Mouse (Mus musculus) liver, embryonic 16.5 days (tissue): ENCODE data around the gene Spag7. TPM values are rescaled to one million over a fixed set of nuclear protein-coding genes. Genes with fewer than 3 reads are reported as not detected.

ENCODE experiments used
- ATAC-seq: fragments of 200-750 bp; cut with Nextera tagmentation; 2 replicates; pipeline ENCODE4 v1.8.0; 2017; ENCODE audit warnings: low read depth, mild to moderate bottlenecking, moderate number of reproducible peaks, moderate library complexity
- H3K27ac ChIP-seq: fragments of 300-500 bp; sonication (generic); 2 replicates; pipeline ENCODE4 v1.5.1; 2014; ENCODE audit warnings: mild to moderate bottlenecking, low read length
- H3K27me3 ChIP-seq: fragments of 300-500 bp; sonication (generic); 2 replicates; pipeline ENCODE4 v1.6.1; 2014; ENCODE audit warnings: low read depth, low read length, mixed read lengths; ENCODE audit not compliant: control insufficient read depth, insufficient read depth
- H3K36me3 ChIP-seq: fragments of 300-500 bp; sonication (generic); 2 replicates; pipeline ENCODE4 v1.6.1; 2014; ENCODE audit warnings: mild to moderate bottlenecking; ENCODE audit not compliant: control insufficient read depth, insufficient read depth
- H3K4me1 ChIP-seq: fragments of 300-500 bp; sonication (generic); 2 replicates; pipeline ENCODE4 v1.6.1; 2014; ENCODE audit warnings: low read depth, low read length, mixed read lengths; ENCODE audit not compliant: control insufficient read depth
- H3K4me2 ChIP-seq: fragments of 300-500 bp; sonication (generic); 2 replicates; pipeline ENCODE4 v1.6.1; 2014; ENCODE audit warnings: low read depth, low read length, mixed read lengths
- H3K4me3 ChIP-seq: fragments of 300-500 bp; sonication (generic); 2 replicates; pipeline ENCODE4 v1.5.1; 2014; ENCODE audit warnings: low read depth, mild to moderate bottlenecking, low read length
- H3K9ac ChIP-seq: fragments of 300-500 bp; sonication (generic); 2 replicates; pipeline ENCODE4 v1.6.1; 2014; ENCODE audit warnings: low read depth, low read length
- H3K9me3 ChIP-seq: fragments of 300-500 bp; sonication (generic); replicated peaks from 2 replicates; pipeline ENCODE4 v1.6.1; 2016; ENCODE audit warnings: low read length; ENCODE audit not compliant: control insufficient read depth
- WGBS: fragments of 180-500 bp; shearing (Covaris S2); extraction: QIAGEN DNeasy Blood & Tissue Kit; methylation state at CpG from one replicate; pipeline ENCODE4 v1.1.7; 2014; ENCODE audit not compliant: insufficient replicate concordance; 5-methylcytosine and 5-hydroxymethylcytosine counted together
- polyA plus RNA-seq: library from polyadenylated mRNA; unstranded; fragments of >200 nt; fragmentation: Nextera tagmentation; extraction: Ambion mirVana; gene quantifications from 2 replicates; pipeline ENCODE4 v1.2.1, GENCODE M21; 2015

Spag7 gene
- polyA plus RNA-seq, 1 experiment from 2014 or later = 57.5 TPM

DNA sequence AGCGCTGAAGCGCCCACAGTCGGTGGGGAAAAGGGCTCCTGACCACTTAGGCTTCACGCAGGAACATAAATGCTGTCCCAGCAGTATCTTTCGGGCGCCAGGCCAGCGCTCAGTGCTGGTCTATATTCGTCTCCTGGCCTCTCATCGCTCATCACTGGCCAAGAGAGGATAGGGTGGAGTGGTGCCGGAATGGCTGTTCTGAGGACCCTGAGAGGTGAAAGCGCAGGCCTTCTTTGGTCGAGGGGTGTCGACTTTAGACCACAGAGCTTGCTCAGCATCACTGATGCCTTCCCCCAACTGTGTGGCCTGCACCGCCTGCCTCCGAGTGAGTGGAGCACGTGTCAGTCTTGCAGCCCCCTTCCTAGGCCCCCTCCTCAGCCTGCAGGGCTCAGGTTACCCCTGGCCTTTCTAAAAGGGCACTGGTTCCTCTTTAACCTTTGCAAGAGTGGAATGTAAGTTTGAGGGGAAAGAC lies 12.7 kb downstream of the Spag7 start:
- no peaks in the 10 kb centered on the region for H3K9me3 ChIP-seq
- H3K4me2 ChIP-seq = peak overlapping the region; percentile 92
- peak overlapping the region; percentile 99 for H3K4me3 ChIP-seq
- H3K27me3 ChIP-seq = peaks cover 2% of the 10 kb centered on the region; the same call in 1 of the 2 replicates
- no peak for ATAC-seq
- H3K36me3 ChIP-seq = peaks cover 12% of the 10 kb centered on the region
- H3K9ac ChIP-seq = peak overlapping the region; percentile 100; the same call in 1 of the 2 replicates
- 25% methylated on average over 16 of the region's 16 CpGs for WGBS
- H3K27ac ChIP-seq = peak overlapping the region; percentile 2; the same call in 1 of the 2 replicates
- H3K4me1 ChIP-seq = peaks cover 36% of the 10 kb centered on the region

DNA sequence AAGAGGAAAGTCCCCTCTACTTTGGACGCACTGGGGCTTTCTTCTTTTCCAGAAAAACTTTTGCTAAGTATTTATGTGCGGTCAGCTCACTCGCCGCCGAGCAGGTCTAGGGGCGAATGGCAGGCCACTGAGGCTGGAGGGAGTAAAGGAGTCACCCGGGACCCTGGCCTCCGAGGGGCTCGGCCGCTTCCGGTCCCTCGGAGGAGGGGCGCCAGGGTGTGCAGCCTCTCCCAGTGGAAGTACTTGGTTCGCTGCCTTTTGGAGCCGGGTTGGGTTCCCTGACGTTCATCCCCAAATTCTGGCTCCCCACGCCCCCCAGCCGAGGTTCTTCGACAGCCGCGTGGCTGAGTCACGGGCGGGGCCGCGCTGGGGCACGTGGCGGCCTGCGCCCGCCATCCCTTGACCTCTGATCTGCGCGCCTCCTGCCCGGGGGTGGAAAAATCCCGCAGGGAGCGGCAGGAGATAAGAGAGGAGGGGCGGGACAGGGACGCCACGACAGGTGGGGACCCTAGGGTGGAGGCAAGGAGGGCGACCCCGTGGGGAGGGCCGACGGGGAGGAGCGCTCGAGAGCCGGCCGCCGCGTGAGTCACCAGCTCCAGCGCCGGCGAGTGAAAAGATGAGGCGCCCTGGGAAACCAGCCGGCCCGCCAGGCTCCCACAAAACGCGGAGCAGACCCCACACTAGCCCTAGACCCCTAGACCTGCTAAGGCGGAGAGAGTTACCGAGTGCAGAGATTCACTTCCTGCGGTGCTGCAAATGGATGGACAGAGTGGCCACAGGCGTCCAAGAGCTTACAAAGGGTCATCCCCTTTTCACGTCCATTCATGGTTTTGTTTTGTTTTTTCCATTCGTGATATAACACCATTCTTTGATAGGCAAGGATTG lies 13.4 kb downstream of the Spag7 start:
- Histone ChIP-seq H3K9me3 (no peaks in the 10 kb centered on the region), H3K4me3 (peak overlapping the region; percentile 99), H3K36me3 (peaks cover 19% of the 10 kb centered on the region), H3K27ac (peak overlapping the region; percentile 99), H3K27me3 (peaks cover 2% of the 10 kb centered on the region; the same call in 1 of the 2 replicates), H3K4me1 (peaks cover 43% of the 10 kb centered on the region), H3K9ac (peak overlapping the region; percentile 100), H3K4me2 (peak overlapping the region; percentile 92)
- WGBS = under 1% methylated on average over 61 of the region's 61 CpGs
- ATAC-seq = no peak

DNA sequence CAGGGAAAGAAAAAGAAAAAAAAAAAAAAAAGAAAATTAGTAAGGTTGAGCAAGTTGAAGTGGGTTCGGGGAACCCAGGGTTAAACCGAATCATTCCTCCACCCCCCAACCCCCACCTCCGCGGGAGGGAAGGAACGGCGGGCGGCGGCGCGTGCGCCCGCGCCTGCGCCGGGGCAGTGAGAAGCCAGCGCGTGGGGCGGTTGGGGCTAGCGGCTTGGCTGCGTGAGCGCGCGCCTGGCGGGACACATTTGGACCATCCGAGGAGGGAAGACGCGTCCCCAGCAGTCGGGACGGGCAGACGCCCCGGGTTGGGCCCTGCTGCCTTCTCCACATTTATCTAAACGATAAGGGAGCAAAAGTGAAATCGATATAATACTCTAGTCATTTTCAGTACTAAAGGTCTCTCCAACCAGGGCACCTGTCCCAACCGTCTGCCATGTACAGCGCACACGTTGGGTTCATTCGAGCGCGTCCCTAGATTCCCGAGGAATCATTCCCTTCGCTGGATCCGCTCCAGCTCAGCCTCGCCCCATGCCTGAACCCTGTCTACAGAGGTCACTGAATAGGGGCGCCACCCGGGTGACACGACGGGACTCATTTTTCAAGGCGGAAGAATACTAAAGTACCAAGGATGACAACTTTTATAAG lies 14.2 kb downstream of the Spag7 start:
- H3K4me1 ChIP-seq = peaks cover 49% of the 10 kb centered on the region
- H3K9ac ChIP-seq = peak overlapping the region; percentile 100
- no peaks in the 10 kb centered on the region for H3K9me3 ChIP-seq
- H3K27ac ChIP-seq = peak overlapping the region; percentile 99
- peaks cover 26% of the 10 kb centered on the region for H3K36me3 ChIP-seq
- peak; percentile 59 for ATAC-seq
- peak overlapping the region; percentile 99 for H3K4me3 ChIP-seq
- WGBS = under 1% methylated on average over 48 of the region's 48 CpGs
- peak overlapping the region; percentile 92 for H3K4me2 ChIP-seq
- peaks cover 2% of the 10 kb centered on the region; the same call in 1 of the 2 replicates for H3K27me3 ChIP-seq

DNA sequence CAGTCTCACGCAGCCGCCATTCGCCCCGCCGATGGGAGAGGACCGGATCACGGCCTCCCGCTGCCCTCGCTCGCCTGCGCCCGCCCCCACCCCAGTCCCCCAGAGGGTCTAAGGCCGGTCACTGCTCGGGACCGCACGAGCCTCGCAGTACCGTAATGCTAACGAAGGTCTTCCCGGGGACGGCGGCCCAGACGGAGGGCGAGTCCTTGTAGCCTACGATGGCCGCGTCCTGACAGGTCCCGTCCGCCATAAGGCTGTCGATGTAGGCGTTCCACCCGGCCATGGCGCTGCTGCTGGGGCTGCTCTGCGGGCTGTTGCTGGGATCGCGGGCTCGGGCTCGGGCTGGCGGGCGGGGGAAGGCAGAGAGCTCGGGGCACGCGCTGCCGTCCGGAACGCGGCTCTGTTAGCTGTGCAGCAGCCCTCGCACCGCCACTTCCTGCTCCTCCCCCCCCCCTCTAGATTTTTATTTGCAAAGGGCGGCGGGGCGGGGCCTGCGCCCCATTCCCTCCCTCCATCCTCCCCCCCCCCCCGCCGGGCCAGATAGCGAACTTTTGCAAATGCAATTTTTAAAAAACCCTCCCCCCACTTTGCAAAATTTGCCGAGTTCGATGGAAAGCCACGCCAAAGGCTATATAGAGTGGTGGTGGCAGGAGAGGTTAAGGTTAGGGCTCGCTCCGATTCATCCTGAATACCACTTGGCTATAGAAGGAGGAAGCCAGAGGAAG lies 14.9 kb downstream of the Spag7 start, which contains the start of gene Pfn1:
Pfn1 (minus strand) TSS at position 447 of the 725 bp plus-strand sequence.
- under 1% methylated on average over 54 of the region's 61 CpGs for WGBS
- ATAC-seq = peak; percentile 64
- Histone ChIP-seq H3K4me2 (peak within 1 kb of the TSS; percentile 92), H3K9ac (peak within 1 kb of the TSS; percentile 100), H3K4me1 (peaks cover 56% of the 10 kb centered on the region), H3K27me3 (peaks cover 2% of the 10 kb centered on the region; the same call in 1 of the 2 replicates), H3K9me3 (no peaks in the 10 kb centered on the region), H3K27ac (peak within 1 kb of the TSS; percentile 99), H3K4me3 (peak within 1 kb of the TSS; percentile 99), H3K36me3 (peaks cover 33% of the 10 kb centered on the region)

DNA sequence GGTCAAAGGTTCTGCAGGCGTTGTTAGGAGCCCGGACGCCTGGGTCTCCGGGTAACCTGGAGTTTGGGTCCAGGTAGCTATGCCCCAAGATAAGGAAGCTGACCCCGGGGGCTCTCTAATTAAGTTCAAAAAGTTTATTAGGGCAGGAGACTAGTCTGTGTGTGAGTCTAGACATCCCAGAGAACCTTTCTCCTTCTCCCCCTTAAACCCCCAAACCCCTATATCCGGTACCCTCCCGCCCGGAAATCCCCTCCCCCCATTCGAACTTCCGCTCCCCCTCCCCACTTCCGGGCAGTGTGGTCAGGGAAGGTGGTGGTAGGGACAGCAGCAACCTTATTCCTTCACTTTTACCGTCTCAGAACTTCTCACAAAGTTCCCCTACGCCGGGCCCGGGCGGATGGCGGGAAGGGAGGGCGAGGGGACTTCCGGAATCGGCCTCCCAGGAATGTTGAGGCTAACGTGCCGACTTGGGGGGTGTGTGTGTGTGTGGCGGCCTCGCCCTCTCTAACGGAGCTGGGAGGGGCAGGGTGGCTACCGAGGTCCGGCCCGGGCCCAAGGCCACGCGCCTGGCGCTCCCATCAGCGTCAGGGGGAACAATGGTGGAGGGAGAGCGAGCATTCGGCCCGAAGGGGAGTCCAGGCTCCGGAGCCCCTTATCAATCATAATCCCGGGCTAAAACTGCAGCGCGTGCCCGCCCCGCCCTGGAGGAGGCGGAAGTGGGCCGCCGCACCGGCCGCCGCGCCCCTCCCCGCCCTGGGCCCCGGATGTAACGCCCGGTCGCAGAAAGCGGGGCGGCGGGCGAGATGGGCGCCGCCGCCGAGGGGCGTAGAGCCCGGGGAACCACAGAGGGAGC lies 15.6 kb downstream of the Spag7 start:
- H3K4me1 ChIP-seq = peaks cover 64% of the 10 kb centered on the region
- 1% methylated on average over 50 of the region's 63 CpGs for WGBS

DNA sequence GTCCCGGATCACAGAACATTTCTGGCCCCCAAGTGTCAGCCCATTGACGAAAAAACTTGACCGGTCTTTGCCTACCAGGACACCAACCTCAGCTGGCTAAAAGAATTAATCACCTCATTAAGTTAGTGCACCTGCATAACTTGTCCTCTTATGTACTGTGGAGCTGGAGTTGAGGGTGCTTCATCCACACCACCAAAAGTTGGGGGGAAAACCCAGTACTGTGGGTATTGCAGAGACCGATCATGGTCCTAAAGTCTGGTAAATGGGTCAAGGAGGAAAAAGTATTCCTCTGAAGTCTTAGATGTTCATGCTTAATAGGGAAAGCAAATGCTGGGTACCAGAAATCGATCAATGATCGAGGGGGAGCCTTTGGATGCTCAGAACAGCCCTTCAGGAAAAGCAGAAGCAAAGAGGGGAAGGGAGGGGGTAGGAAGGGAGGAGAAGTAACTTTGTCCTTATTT lies 16.3 kb downstream of the Spag7 start:
- 18% methylated on average over 6 of the region's 6 CpGs for WGBS
- Histone ChIP-seq H3K36me3 (peaks cover 39% of the 10 kb centered on the region), H3K4me3 (peak overlapping the region; percentile 99), H3K4me2 (peak overlapping the region; percentile 92), H3K27ac (peak overlapping the region; percentile 99), H3K9me3 (no peaks in the 10 kb centered on the region), H3K27me3 (peaks cover 2% of the 10 kb centered on the region; the same call in 1 of the 2 replicates), H3K4me1 (peaks cover 69% of the 10 kb centered on the region), H3K9ac (peak overlapping the region; percentile 100)
- no peak for ATAC-seq

More for the DNA sequence above, 15.6 kb downstream of the Spag7 start:
- Histone ChIP-seq H3K9me3 (no peaks in the 10 kb centered on the region), H3K4me3 (peak overlapping the region; percentile 99), H3K4me2 (peak overlapping the region; percentile 92), H3K36me3 (peaks cover 39% of the 10 kb centered on the region), H3K27me3 (peaks cover 2% of the 10 kb centered on the region; the same call in 1 of the 2 replicates), H3K27ac (peak overlapping the region; percentile 99), H3K9ac (peak overlapping the region; percentile 100)
- ATAC-seq = peak; percentile 73

DNA sequence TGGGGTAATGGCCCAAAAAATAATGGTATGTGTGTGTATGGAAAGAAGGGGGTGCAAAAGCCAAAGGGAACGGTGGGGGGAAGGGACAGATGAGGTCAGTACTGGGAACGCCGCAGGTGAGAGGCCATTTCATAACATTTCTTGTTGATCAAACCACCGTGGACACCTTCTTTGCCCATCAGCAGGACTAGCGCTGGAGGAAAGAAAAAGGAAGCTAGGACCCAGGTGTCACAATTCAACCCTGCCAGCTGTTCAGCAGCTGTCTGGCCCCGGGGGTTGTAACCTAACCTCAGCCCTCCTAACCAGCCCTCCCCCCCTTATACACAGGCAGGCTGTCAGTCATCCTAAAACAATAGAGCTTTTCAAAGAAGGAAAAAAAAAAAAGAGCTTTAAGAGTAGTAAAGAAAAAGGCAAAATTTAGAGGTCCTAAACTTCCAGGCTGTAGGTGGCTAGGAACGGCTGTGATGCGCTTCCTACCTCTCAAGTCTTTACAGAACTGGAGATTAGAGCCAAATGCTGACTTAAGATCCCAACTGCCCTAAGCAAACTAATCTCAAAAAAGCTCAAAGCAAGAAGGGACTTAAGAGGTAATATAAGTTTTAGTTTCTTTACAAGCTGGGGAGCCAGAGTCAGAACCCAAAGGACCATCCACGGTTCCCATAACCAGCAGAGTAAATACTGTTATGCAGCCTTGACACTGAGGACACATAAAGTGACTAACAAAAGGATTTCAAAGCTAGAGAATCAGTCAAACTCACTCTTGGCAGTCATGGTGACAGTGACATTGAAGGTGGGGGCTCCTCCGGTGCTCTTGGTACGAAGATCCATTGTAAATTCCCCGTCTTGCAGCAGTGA lies 17.0 kb downstream of the Spag7 start:
- peak overlapping the region; percentile 100 for H3K9ac ChIP-seq
- H3K27ac ChIP-seq = peak overlapping the region; percentile 99
- peaks cover 2% of the 10 kb centered on the region; the same call in 1 of the 2 replicates for H3K27me3 ChIP-seq
- 29% methylated on average over 12 of the region's 12 CpGs for WGBS
- no peaks in the 10 kb centered on the region for H3K9me3 ChIP-seq
- H3K4me2 ChIP-seq = peak overlapping the region; percentile 92
- peaks cover 69% of the 10 kb centered on the region for H3K4me1 ChIP-seq
- peak overlapping the region; percentile 99 for H3K4me3 ChIP-seq
- ATAC-seq = no peak
- H3K36me3 ChIP-seq = peaks cover 39% of the 10 kb centered on the region
